Mouse (Mus musculus) cerebellum, adult 11-12 months (tissue): ENCODE measurements around the gene Adarb2.

ENCODE experiments used
- DNase-seq: peaks from one replicate; pipeline ENCODE4 v3.0.0; 2022

Gene Adarb2

GRCm38 (mm10) chr13:8202681-8203476, at the start of gene Adarb2:
TSS of gene Adarb2 (plus strand) at chr13:8202866.
- DNase-seq = peak; percentile 17

DNA sequence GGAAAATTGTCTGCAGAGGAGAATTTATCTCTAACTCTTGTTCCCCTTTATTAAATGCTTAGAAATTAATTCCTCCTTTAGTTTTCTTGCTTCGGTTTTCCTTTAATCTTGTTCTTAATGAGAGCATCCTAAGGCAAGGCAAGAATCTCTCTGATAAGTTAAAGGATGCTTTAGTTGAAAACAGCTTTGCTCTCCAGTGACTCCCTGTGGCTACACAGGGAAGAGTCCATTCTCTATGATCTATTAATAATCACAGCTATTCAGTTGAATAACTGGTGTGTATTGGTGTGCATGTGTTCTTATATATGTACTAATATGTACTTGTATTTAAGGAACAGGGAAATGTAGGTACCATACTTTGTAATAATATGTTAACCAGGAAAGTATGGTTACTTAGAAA, 28.9 kb upstream of the Adarb2 start:
- no peak for DNase-seq

DNA sequence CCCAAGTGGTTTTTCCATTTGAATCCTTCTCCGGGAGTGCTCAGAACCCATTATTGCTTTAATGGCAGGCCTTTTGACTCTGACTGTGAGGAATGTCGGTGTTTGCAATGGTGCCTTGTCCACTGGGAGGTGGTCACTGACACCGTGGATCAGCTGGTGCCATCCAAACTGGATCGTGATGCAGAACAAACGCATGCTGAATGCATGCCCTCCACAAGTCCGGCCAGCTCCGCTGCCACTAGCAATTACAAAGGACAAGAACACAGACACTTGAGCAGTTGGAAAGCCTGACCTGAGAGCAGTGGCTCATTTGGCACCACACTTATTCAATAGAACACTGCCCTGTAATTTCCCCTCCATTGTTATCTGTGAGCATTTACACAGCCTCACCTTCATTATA, 10.7 kb upstream of the Adarb2 start:
- no peak for DNase-seq

DNA sequence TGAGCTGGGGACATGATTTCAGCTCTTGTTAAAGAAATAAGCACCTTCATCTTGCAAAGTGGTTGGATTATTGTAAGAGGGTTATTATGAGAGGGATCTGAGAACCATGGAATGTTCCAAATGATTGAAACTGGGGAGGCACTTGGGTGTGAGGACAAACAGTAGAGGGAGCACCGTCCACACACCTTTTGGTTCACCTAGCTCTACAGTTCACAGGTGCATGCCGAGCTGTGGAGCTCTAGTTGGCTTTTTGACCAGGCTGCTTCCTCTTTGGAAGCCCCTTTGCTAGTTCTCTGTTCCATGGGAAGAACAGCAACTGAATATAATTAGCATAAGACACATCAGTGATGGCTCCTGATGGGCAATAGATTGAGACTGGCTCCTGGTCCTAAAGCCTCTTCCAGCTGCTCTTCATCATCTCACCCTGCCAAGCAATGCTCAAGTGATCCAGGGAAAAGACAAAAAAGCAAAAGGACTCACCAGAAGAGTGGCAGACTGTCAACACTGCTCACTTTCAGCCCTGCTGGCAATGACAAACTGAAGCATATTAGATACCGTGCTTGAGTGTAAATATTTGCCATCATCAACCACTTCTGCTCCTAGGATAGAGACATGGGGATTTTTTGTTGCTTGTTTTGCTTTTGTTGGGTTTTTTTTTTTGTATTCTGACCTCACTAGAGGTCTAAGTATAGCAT, 3.3 kb upstream of the Adarb2 start:
- DNase-seq = no peak

- peak; percentile 8 for DNase-seq
Observed at GRCm38 (mm10) chr13:8203477-8203813, 779 bp downstream of the Adarb2 start.

DNA sequence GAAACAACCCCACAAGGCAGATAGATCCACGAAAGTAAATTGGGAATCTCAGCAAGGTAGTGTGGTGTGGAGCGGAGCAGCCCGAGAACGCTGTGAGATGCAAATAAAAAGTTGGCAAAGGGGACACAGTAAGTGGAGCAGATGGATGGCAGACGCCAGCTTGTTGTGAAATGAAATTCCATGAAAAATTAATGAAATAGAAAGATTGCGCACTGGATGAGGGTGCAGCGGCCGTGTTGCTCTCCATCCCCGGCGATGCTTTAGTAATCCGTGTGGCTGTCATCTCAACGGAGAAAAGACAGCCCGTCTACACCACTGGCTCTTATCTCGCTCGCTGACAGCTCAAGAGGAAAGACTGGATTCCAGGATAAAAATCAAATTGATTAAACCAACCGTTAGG, 4.7 kb downstream of the Adarb2 start:
- DNase-seq = no peak

DNA sequence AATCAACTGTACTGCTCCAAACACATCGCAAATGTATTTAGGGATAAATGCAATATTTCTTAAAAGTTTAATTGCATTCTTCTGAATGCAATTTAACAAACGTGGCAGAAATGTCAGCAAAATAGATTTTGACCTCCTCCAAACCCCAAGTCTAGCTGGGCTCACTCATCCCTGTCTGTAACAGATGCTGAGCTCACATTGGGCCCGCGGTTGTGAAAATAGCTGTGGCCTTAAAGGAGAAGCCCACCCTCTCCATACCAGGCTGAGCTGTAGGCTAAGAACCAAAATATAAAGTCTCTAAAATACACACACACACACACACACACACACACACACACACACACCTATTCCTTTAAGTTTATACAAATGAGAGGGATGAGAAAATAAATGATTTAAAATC, 8.1 kb downstream of the Adarb2 start:
- no peak for DNase-seq

DNA sequence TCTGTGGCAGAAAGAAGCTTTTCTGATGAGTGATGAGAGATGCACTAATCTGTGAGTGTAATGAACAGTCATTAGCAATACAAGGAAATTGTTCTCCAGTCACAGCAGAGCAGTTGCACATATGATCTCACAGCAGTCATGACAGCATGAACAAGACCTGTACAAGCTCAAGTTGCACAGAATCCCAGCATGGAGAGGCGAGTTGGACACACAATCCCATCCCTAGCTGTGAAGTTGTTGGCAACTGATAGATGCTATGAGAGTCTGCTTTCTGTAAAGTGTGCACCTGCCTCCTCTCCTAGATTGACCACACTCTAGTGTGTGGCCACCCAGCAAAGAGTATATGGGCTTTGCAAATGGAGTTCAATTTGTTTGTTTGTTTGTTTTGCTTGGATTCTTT, 36.2 kb downstream of the Adarb2 start:
- DNase-seq = no peak

DNA sequence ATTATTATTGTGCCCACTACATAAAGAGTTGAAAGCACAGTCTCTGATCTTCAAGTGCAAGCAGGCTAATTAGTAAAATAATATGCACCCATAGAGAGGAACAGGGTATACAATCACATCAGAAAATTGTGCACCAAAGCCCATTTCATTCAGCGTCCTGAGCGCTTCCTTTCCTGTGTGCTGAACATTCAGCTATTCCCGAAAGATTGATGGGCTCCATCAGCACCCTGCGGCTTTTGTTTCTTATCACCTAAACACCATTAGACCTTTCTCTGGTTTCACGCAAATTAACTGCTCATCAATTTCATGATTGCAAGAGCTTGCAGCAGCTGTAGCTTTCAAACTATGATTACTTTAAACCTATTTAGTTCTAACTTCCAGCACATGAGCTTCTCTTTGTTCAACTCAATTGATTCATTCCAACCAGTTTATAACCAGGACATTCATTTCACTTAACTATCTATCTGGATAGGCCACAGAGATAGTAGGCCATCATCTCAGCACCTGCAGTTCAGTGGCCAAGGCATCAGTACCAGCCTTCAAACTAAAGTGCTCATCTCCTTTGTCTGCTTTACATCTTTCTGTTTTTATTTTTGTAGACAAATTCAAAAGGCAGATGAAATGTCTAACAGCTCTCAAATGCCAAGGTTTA, 45.5 kb downstream of the Adarb2 start:
- DNase-seq = no peak

DNA sequence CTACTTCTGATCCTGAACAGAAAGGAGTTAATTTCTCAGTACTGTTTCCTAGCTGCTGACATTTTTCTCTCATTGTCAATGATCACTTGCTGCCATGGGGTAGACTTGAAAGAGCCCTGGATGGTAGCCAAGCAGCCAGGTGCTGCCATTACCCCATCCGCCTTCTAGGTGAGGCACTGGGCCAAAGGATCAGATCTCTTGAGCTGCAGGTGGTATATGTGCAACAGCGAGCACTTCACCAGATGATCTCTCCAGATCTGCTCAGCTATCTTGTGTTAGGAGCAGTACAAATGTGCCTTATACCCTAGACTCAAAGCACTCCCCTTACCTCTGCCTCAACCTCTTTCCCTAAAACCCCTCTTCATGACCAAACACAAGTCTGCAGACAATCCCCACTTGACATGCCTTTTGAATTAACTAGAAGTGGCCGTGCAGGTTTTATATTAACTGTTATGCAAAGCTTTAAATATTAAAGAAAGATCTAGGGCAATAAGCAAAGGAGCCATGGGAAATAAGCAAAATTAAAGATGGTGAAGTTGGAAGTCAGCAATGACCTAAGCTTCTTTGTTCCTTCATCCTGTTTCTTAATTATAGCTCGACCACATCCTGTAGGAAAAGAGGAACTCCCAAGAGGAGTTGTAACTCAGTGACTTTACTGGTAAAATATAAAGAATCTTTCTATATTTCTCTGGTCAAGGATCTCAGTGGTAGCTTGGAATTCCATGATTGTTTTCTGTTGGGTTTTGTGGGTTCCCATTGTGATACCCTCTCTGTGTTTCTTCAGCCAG, 69.7 kb downstream of the Adarb2 start:
- peak; percentile 74 for DNase-seq

DNA sequence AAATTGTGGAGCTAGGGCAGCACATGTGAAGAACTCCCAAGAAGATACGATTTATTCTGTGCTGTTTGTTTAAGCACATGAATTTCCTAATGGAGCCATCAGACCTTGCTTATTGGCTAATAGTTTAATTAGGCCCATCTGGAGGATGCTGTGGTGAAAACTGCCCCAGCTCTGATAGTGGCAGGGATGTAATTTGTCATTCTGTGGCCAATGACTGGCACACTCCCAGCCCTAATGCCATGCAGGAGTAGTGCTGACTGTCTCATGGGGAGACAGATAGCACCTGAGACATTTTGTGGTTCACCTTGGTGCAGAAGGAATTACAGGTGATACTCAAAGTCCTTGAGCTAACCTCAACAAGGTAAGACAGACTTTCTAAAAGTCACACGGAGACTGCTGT, 80.5 kb downstream of the Adarb2 start:
- DNase-seq = no peak

GRCm38 (mm10) chr13:8316347-8317141, 113.9 kb downstream of the Adarb2 start:
- no peak for DNase-seq

- no peak for DNase-seq
Observed at GRCm38 (mm10) chr13:8333589-8334455, 131.2 kb downstream of the Adarb2 start.

- DNase-seq = no peak
Observed at GRCm38 (mm10) chr13:8334580-8334979, 131.9 kb downstream of the Adarb2 start.

DNA sequence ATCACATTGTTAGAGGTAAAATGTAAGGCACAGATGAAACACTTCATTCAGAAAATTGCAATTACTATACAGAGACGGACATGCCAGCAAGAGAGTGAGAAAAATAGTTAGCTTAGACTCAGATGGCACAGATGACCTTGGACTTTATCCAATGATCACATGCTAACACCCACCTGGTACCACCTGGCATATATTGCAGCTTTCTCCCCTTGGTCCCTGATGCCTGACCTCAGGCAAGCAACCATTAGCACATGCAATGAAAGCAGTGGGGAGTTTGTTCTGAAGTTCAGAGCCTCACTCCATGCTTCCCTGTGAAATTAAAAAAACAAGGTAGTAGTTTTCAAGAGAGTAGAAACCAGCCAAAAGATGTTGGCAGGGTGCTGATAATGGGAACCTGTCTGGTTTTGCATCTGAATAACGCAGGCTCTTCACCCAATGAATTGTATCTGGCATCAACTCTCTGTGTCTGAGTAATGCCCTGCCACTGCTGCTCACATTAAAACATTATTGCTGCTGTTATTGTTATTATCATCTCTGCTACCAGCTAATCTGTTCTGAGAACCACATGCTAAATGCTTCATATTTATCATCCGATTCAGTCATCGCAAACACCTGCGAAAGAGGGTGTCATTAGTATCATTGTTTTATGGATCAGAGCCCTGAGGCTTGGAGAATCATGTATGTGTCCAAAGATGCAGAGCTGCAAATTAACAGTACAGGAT, 138.6 kb downstream of the Adarb2 start:
- no peak for DNase-seq

- DNase-seq = no peak
Observed at GRCm38 (mm10) chr13:8347147-8347546, 144.5 kb downstream of the Adarb2 start.

DNA sequence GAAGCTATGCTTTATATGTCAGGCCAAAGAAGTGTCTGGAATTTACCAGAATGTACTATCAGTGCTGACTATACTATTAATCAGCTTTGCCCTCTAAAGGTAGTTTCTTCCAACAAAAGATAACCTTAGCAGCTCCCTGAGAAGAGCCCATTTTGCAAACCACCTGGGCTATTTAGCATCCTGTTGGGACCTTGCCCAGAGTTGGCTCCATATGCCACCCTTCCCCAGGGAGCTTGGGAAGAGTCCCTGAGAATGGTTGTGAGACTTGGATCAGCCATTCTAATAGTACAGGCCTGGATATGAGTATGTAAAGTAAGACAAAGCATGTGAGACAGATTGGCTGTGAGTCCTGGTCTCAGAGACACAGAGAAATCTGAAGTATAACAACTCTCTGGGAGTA, 149.7 kb downstream of the Adarb2 start:
- DNase-seq = peak; percentile 55

DNA sequence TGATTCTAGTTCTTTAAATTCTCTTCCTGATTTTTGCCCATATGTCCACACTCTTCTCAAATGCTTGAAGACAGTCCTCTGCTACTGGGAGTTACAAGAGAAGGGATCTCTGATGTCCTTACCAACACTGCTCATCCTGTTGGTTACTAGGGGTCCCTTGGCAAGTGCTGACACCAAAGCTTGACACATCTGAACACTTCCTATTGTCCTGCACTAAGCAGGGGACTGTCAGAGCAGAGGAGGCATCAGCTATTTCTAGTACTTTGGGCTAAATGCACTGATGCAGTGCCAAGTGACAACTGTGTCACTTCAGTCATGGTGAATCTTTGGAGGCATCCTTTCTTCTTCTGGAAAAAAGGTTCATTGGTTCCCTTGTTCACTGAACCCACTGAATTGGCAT, 150.3 kb downstream of the Adarb2 start:
- no peak for DNase-seq

- DNase-seq = no peak
Observed at GRCm38 (mm10) chr13:8365523-8365922, 162.9 kb downstream of the Adarb2 start.

DNA sequence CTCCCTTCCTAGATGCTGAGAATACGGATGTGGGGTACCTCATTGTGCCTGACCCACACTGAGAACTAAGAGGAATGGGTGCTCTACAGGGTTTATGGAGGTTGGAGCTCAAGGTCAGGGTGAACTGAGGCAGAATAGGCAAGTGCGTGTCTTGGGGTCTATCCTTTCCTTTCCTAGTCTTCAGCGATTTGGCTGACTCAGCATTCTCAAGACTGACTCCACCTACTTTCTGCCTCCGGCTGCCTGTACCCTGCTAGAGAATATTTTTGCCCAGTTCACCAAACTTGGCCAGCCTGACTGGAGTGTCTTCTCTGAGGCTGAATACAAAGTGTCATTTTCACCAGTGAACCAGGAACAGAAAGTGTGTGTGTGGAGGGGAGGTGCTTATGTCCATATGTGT, 163.4 kb downstream of the Adarb2 start:
- DNase-seq = no peak
